Mouse (Mus musculus) liver, embryonic 14.5 days (tissue): ENCODE results near the gene Gabrp.

ENCODE experiments used
- CTCF ChIP-seq: IDR thresholded peaks from 2 replicates; pipeline ENCODE4 v1.5.1; 2016; ENCODE audit warnings: antibody characterized with exemption, low read depth, control low read depth
- EP300 ChIP-seq: IDR thresholded peaks from 2 replicates; pipeline ENCODE4 v1.6.1; 2016; ENCODE audit warnings: antibody characterized with exemption, low read depth

DNA sequence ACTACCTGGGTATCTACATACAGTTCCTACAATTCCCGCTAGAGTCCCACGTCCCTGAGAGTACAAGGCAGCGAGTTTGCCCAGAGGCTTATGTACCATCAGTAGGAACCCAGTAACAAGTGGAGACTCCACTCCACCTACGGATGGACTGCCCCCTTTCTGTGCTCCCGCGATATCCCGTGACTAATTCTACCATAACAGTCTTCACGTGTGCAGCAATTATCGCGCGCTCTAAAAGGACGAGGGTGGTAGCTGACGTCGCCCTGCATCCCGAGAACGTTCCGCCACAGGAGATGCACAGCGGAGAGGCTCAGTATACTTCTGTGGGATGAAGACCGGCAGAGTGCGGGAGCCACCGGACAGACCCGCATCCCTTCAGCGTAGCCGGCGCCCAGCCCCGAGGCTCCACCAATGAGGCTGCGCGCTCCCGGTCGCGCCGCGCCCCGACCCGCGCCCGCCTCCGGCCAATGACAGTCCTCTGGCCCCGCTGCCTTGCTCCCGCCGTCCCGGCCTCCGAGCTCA, 65.8 kb downstream of the Gabrp start:
- TF ChIP-seq EP300, result no peak
- TF ChIP-seq CTCF, result peak; percentile 31; the same call in 1 of the 2 replicates
